Mouse (Mus musculus) adrenal gland, adult 8-10 months (tissue): ENCODE results near the gene Dusp5. TPM values are rescaled to one million over a fixed set of nuclear protein-coding genes. Genes with fewer than 3 reads are reported as not detected.

Experiments
- DNase-seq: peaks from one replicate; pipeline ENCODE4 v3.0.0; 2022
- total RNA-seq, 4 experiments: library from RNA; stranded (reverse); gene quantifications; 2 replicates each; pipeline ENCODE4 v1.2.4; 2022

Dusp5 gene
- total RNA-seq, 4 experiments from 2014 or later: 3.9 to 18.8 (median 5.7) TPM

- no peak for DNase-seq
Observed at GRCm38 (mm10) chr19:53547597-53547996, 18.7 kb downstream of the Dusp5 start.

- no peak for DNase-seq
Observed at GRCm38 (mm10) chr19:53550972-53551371, 22.1 kb downstream of the Dusp5 start.

GRCm38 (mm10) chr19:53552216-53552786 is 23.4 kb downstream of the Dusp5 start:
- no peak for DNase-seq

GRCm38 (mm10) chr19:53552795-53553194 is 23.9 kb downstream of the Dusp5 start:
- DNase-seq: no peak

GRCm38 (mm10) chr19:53554402-53554801 is 25.5 kb downstream of the Dusp5 start:
- DNase-seq: no peak

- no peak for DNase-seq
Observed at GRCm38 (mm10) chr19:53554981-53555616, 26.2 kb downstream of the Dusp5 start.

- DNase-seq: no peak
Observed at GRCm38 (mm10) chr19:53556841-53557240, 27.9 kb downstream of the Dusp5 start.

- no peak for DNase-seq
Observed at GRCm38 (mm10) chr19:53557267-53557936, 28.5 kb downstream of the Dusp5 start.

GRCm38 (mm10) chr19:53560436-53560835 is 31.5 kb downstream of the Dusp5 start:
- no peak for DNase-seq

- no peak for DNase-seq
Observed at GRCm38 (mm10) chr19:53564174-53564573, 35.3 kb downstream of the Dusp5 start.

- DNase-seq: no peak
Observed at GRCm38 (mm10) chr19:53565565-53566277, 36.8 kb downstream of the Dusp5 start.

- DNase-seq: no peak
Observed at GRCm38 (mm10) chr19:53567864-53568263, 39.0 kb downstream of the Dusp5 start.

GRCm38 (mm10) chr19:53568553-53568952 is 39.6 kb downstream of the Dusp5 start:
- no peak for DNase-seq

GRCm38 (mm10) chr19:53571056-53571455 is 42.1 kb downstream of the Dusp5 start:
- no peak for DNase-seq

- no peak for DNase-seq
Observed at GRCm38 (mm10) chr19:53571501-53572428, 42.9 kb downstream of the Dusp5 start.

GRCm38 (mm10) chr19:53572607-53573006 is 43.7 kb downstream of the Dusp5 start:
- no peak for DNase-seq

- DNase-seq: no peak
Observed at GRCm38 (mm10) chr19:53573151-53573550, 44.2 kb downstream of the Dusp5 start.

GRCm38 (mm10) chr19:53574131-53574530 is 45.2 kb downstream of the Dusp5 start:
- no peak for DNase-seq

- DNase-seq: no peak
Observed at GRCm38 (mm10) chr19:53574546-53574945, 45.6 kb downstream of the Dusp5 start.

GRCm38 (mm10) chr19:53575296-53576010 is 46.5 kb downstream of the Dusp5 start:
- no peak for DNase-seq

- no peak for DNase-seq
Observed at GRCm38 (mm10) chr19:53576061-53576460, 47.2 kb downstream of the Dusp5 start.
